Mouse (Mus musculus) testis, postnatal 10 days (tissue): ENCODE measurements around the gene Asic2.
A peak's percentile ranks its signal among the peaks of the same experiment; 100 is the strongest.

Experiments used
- DNase-seq: peaks from one replicate; pipeline ENCODE4 v3.0.0; 2021; ENCODE audit warnings: low spot score

Gene Asic2

DNA sequence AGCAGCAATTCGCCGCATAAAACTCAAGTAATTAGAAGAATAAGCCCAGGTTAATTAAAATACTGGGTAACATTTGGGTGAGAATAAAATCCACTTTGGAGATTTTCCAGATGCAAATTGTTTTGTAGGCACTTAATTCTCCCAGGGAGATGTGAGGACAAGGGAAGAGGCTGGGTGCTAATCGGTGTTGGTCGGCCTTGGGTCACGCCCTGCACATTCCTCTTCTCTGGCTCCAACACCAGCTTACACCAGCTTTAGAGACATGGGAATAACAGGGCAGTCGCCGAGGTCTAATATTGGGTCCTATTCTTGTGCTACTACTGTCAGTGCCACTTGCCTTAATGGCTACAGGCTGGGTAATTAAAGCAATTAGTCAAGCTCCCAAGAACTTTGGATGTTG is 783.5 kb downstream of the Asic2 start:
- no peak for DNase-seq

GRCm38 (mm10) chr11:81164890-81165289 is 803.4 kb downstream of the Asic2 start:
- no peak for DNase-seq

- no peak for DNase-seq
These were observed 805.2 kb downstream of the Asic2 start for GRCm38 (mm10) chr11:81163056-81163455.

- no peak for DNase-seq
These were observed 814.4 kb downstream of the Asic2 start for GRCm38 (mm10) chr11:81153841-81154240.

DNA sequence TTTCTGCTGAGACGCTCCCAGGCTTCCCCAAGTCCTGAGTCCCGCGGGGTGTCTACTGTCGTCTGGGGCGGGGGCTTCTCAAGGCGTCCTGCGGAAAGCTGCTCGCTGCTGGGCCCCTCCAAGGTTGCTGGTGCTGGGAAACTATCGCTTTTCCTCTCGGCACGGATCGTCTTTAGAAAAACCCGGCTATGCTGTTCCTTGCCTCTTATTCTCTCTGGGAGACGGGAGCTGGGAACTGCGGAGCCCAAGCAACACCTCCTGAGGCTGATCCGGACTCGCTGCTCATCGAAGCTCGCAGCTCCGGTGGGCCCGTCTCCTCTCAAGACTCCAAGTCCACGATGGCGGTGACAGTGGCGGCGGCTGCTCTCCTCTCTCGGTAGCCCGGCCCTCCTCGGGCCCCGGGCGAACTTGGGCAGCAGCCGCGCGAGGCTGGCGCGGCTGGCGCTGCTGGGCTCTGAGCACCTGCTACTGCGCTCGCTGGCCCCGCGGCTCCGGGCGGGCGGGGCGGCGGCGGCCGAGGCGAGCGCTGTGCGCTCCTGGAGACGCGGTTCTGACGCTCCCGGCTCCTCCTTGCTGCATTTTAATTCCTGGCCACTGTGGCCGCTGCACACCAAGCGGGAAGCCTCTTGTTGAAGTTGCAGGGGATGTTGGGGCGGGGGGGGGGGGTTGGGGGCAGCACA is 815.0 kb downstream of the Asic2 start:
- peak; percentile 51 for DNase-seq

GRCm38 (mm10) chr11:81152460-81153160 is 815.6 kb downstream of the Asic2 start:
- peak; percentile 56 for DNase-seq

GRCm38 (mm10) chr11:81152021-81152385 is 816.3 kb downstream of the Asic2 start:
- peak; percentile 63 for DNase-seq

GRCm38 (mm10) chr11:81151286-81152020 is 816.8 kb downstream of the Asic2 start:
- DNase-seq = peak; percentile 44

- DNase-seq = no peak
These were observed 817.6 kb downstream of the Asic2 start for GRCm38 (mm10) chr11:81150621-81151020.

- no peak for DNase-seq
These were observed 819.8 kb downstream of the Asic2 start for GRCm38 (mm10) chr11:81148423-81148822.

- no peak for DNase-seq
These were observed 821.6 kb downstream of the Asic2 start for GRCm38 (mm10) chr11:81146574-81147157.

- no peak for DNase-seq
These were observed 833.1 kb downstream of the Asic2 start for GRCm38 (mm10) chr11:81135141-81135540.

- no peak for DNase-seq
These were observed 834.3 kb downstream of the Asic2 start for GRCm38 (mm10) chr11:81133950-81134349.

GRCm38 (mm10) chr11:81132669-81133068 is 835.6 kb downstream of the Asic2 start:
- DNase-seq = no peak

GRCm38 (mm10) chr11:81124363-81124762 is 843.9 kb downstream of the Asic2 start:
- no peak for DNase-seq

DNA sequence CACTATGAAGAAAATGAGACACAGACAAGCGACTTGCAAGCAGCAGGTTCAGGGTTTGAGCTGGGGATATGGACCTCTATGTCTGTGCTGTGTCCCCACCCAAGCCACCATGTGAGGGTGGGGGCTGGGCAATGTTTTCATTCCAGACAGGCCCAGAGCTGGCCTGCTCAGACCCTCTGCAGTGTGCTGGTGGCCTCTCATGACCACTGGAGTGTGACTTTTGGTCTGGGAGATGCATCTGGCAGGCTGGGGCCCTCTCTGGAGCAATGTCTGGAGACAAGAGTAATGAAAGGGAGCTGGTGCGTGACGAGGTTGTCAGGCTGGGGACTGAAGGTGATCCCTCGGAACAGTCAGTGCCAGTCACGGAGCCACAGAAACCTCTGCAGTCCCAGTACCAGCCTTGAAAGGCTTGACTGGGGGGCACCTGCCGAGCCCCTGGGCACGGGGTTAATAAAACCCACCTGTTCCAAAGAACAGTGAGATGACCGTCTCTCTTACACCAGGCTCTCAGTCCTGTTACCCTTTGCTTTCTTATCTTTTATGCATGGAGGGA is 848.2 kb downstream of the Asic2 start:
- DNase-seq = no peak

DNA sequence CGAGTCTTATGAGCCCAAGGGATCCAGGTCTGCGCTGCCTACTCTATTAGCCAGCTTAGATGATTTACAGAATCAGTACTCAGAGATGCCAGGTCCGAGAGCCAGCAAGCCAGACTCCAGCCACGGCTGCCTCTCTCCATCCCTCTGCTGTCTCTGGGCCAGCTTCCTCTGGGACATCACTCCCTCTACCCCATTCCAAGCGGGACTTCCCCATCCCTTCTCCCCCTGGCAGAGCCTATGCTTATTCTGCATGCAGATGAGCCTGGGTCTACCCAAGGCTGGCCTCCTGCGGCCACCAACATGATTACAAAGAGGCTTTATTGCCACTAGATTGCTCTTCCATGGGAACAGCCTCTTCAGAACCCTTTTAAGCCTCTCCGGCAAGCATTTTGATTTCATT is 850.2 kb downstream of the Asic2 start:
- no peak for DNase-seq

DNA sequence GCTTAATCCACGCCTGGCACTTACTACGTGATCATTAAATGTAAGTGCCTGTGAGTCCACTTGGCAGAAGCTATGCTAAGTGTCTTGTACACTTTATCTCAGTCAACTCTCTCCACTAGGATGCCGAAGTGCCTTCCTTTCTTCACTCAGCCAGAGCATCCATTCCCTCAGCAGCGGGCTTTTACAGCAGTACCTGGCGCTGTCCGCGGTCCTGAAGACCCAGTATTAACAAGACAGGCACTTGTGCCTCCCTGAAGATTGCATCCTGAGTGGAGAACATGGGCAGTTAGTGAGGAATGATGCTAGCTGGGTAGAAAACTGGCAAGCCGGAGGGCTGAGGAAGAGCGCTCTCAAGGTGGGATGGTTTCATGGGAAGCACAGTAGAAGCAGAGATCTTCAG is 852.6 kb downstream of the Asic2 start:
- peak; percentile 88 for DNase-seq

DNA sequence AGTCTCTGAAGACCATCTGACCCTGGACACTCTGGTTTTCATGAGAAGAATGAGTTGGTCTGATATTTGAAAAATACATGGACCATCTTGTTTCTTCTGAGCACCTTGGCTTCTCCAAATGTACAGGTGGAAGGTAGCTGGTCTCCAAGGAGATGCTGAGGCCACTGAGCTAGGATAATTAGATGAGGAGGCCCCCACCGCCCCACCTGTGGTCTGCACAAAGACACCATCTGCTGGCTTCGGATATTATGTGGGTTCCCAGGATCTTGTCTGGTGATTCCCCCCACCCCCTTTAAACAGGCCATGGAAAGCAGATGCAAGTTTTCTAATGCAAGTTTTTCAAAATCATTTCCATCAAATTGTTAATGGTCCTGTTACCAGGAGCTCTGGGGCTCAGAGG is 856.6 kb downstream of the Asic2 start:
- no peak for DNase-seq

DNA sequence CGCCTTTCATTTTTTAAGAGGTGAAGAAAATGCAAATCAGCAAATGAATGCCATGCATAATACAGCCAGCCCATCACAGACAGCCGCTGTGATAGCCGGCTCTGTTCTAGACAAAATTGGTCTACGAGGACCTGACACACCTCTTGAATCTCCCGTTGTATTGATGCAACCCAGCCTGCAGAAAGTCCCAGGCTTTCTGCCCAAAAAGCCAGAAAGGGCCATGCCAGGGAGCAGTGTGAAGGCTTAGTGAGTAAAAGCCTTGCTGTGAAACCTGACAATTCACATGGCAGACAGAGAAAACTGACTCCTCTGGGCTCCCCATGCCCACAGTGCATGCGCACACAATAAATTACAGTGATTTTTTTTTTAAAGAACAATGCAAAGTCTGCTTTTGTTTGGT is 858.2 kb downstream of the Asic2 start:
- DNase-seq = no peak

GRCm38 (mm10) chr11:81106949-81107348 is 861.3 kb downstream of the Asic2 start:
- DNase-seq = no peak

DNA sequence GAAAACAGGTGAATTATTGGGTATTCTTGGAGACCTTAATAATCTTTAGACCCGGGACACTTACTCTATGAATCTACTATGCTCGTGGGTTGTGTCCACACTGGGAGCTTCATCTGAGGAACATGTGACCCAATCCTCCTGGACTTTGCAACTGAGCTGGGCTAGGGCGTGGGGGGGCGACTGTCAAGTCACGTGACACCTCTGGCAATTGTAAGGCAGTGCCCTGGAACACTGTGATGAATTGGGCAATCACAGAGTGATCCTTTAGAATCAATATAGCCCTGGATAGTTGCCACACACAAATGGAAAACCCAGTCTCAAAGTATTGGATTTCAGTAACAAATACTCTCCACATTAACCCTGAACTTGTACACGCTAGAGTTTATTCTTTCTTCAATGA is 867.4 kb downstream of the Asic2 start:
- no peak for DNase-seq
